ENCODE assay signal across 16 mouse cellular contexts in genomic region chr2:61813106-61813505, GRCm38 (mm10). TPM values are rescaled to one million over a fixed set of nuclear protein-coding genes. Genes with fewer than 3 reads are reported as not detected.
DNase-seq lines count a peak whose midpoint lies in the region; ATAC-seq lines count a peak whose summit lies in the region.
"Had no signal": no experiment of that assay in that cellular context is flagged by ENCODE, and none has a peak within 500 bp of the region (broad histone marks: within the 10 kb centered on the region; RNA-seq: fewer than 3 reads in every experiment).

No protein-coding gene starts in this region.

- no peak for ATAC-seq in intestine, embryonic 14.5 days (replicated peaks; ENCODE audit: low FRiP score, low TSS enrichment, low read depth)
- no peak for ATAC-seq in intestine, embryonic 16.5 days
- ATAC-seq in forebrain, embryonic 12.5 days (ENCODE audit: low FRiP score): no peak
- ATAC-seq: CD4-positive, CD25-positive, alpha-beta regulatory T cell, adult 4 months; inflammation-experienced regulatory T-cells, adult 6 months; liver, embryonic 12.5 days; midbrain, embryonic 16.5 days had no signal

- H3K4me2 ChIP-seq in intestine, embryonic 14.5 days (ENCODE audit: low read length): no peak overlapping the region
- no peak overlapping the region for H3K4me2 ChIP-seq in intestine, embryonic 16.5 days (ENCODE audit: low read depth, low read length)
- peak overlapping the region; percentile 85; the same call in 1 of the 2 replicates for H3K4me2 ChIP-seq in forebrain, embryonic 12.5 days

- 0 out of 2 replicates have a peak, but pooled peaks cover 7% of the 10 kb centered on the region for H3K4me1 ChIP-seq in intestine, embryonic 14.5 days (replicated peaks; ENCODE audit: control insufficient read depth, insufficient read depth, low read length)
- peaks cover 20% of the 10 kb centered on the region for H3K4me1 ChIP-seq in intestine, embryonic 16.5 days (ENCODE audit: control insufficient read depth, insufficient read depth, low read length)
- H3K4me1 ChIP-seq in forebrain, embryonic 12.5 days: peaks cover 19% of the 10 kb centered on the region

- WGBS in intestine, embryonic 14.5 days: 7% methylated on average over 6 of the region's 6 CpGs
- WGBS in intestine, embryonic 16.5 days: 7% methylated on average over 6 of the region's 6 CpGs
- WGBS in forebrain, embryonic 12.5 days: 6% methylated on average over 6 of the region's 6 CpGs

- peak; percentile 70 for DNase-seq in intestine, embryonic 14.5 days (ENCODE audit: low spot score)
- DNase-seq in ovary, postnatal 36 days (ENCODE audit: low spot score): peak; percentile 4
- DNase-seq in ovary, postnatal 14 days (ENCODE audit: low spot score): no peak
- DNase-seq in retina, postnatal 1 day: peak; percentile 32
- DNase-seq in urinary bladder, postnatal 25 days (ENCODE audit: low spot score): no peak
- DNase-seq in adrenal gland, adult 2 months: no peak
- DNase-seq: gastrocnemius, postnatal 14 days; lung, postnatal 14 days had no signal

- peaks cover 90% of the 10 kb centered on the region for H3K27me3 ChIP-seq in intestine, embryonic 14.5 days (replicated peaks; ENCODE audit: control insufficient read depth, insufficient read depth, low read length)
- peaks cover 62% of the 10 kb centered on the region for H3K27me3 ChIP-seq in intestine, embryonic 16.5 days (replicated peaks; ENCODE audit: control insufficient read depth, insufficient read depth, low read length)
- H3K27me3 ChIP-seq in forebrain, embryonic 12.5 days: peaks cover 60% of the 10 kb centered on the region

- H3K4me3 ChIP-seq in intestine, embryonic 14.5 days (ENCODE audit: low read depth, low read length): no peak overlapping the region
- H3K4me3 ChIP-seq in intestine, embryonic 16.5 days (ENCODE audit: low read length): no peak overlapping the region
- H3K4me3 ChIP-seq in forebrain, embryonic 12.5 days (replicated peaks): peak overlapping the region; percentile 53

- no peaks in the 10 kb centered on the region for H3K36me3 ChIP-seq in intestine, embryonic 14.5 days (ENCODE audit: control insufficient read depth, insufficient read depth, low read length)
- H3K36me3 ChIP-seq in intestine, embryonic 16.5 days (ENCODE audit: control insufficient read depth, insufficient read depth, low read length): no peaks in the 10 kb centered on the region
- H3K36me3 ChIP-seq in forebrain, embryonic 12.5 days (replicated peaks): no peaks in the 10 kb centered on the region
- H3K36me3 ChIP-seq: liver, embryonic 12.5 days had no signal

- no peaks in the 10 kb centered on the region for H3K9me3 ChIP-seq in intestine, embryonic 14.5 days (ENCODE audit: control insufficient read depth, low read length)
- no peaks in the 10 kb centered on the region for H3K9me3 ChIP-seq in intestine, embryonic 16.5 days (ENCODE audit: control insufficient read depth, low read length)
- no peaks in the 10 kb centered on the region for H3K9me3 ChIP-seq in forebrain, embryonic 12.5 days
- H3K9me3 ChIP-seq: liver, embryonic 12.5 days had no signal

- no peak overlapping the region for H3K27ac ChIP-seq in intestine, embryonic 14.5 days (ENCODE audit: low read depth)
- H3K27ac ChIP-seq in intestine, embryonic 16.5 days (ENCODE audit: low read length): no peak overlapping the region
- no peak overlapping the region for H3K27ac ChIP-seq in forebrain, embryonic 12.5 days
- H3K27ac ChIP-seq: liver, embryonic 12.5 days had no signal

- H3K9ac ChIP-seq in intestine, embryonic 14.5 days (ENCODE audit: low read length): no peak overlapping the region
- H3K9ac ChIP-seq in intestine, embryonic 16.5 days (ENCODE audit: low read depth, low read length): no peak overlapping the region
- H3K9ac ChIP-seq in forebrain, embryonic 12.5 days: 0 out of 2 replicates have a peak overlapping the region, but pooled peaks have one; percentile 8
- H3K9ac ChIP-seq: liver, embryonic 12.5 days had no signal

RNA-seq across cellular contexts. Expression of gene Tbr1, which starts 10.4 kb away (rescaled TPM):
- 0.04 TPM in 1 of 2 replicates, not detected in the other for polyA plus RNA-seq in intestine, embryonic 14.5 days (2014; fragmentation: Nextera tagmentation; extraction: Ambion mirVana)
- not detected in 2 replicates for polyA plus RNA-seq in intestine, embryonic 16.5 days (2015; fragmentation: Nextera tagmentation; extraction: Ambion mirVana)
- 42.2 and 45.3 TPM in 2 replicates for polyA plus RNA-seq in forebrain, embryonic 12.5 days (2016; fragmentation: Nextera tagmentation; extraction: Ambion mirVana)
- total RNA-seq in adrenal gland, adult 2 months (2021): not detected
- 0.02 and 0.15 TPM in 2 replicates for polyA plus RNA-seq in adrenal gland, adult 2 months (2012; rRNA removed)
- polyA plus RNA-seq: CD4-positive, CD25-positive, alpha-beta regulatory T cell, adult 4 months; heart, embryonic 16.5 days; inflammation-experienced regulatory T-cells, adult 6 months; liver, embryonic 12.5 days; stomach, embryonic 14.5 days had no signal

Comparison
In these comparisons a context has a peak if more than half of its experiments do, and no peak if none do; other contexts are left out.
1. DNase-seq: peak in intestine, embryonic 14.5 days (single experiment), ovary, postnatal 36 days (single experiment) and retina, postnatal 1 day (single experiment); none in ovary, postnatal 14 days (single experiment), urinary bladder, postnatal 25 days (single experiment) and adrenal gland, adult 2 months (single experiment).
2. RNA of gene Tbr1, which starts 10.4 kb away (polyA plus RNA-seq): 42.2 to 45.3 TPM in forebrain, embryonic 12.5 days; 0.04 TPM in intestine, embryonic 14.5 days, 0.02 to 0.15 TPM in adrenal gland, adult 2 months and not detected in intestine, embryonic 16.5 days; every median in the first group is over 10 times any median in the second.